Mouse (Mus musculus) testis, postnatal 10 days (tissue): Measurements from ENCODE around the gene Mical3.

Experiments used
- DNase-seq: peaks from one replicate; pipeline ENCODE4 v3.0.0; 2021; ENCODE audit warnings: low spot score

Gene Mical3

DNA sequence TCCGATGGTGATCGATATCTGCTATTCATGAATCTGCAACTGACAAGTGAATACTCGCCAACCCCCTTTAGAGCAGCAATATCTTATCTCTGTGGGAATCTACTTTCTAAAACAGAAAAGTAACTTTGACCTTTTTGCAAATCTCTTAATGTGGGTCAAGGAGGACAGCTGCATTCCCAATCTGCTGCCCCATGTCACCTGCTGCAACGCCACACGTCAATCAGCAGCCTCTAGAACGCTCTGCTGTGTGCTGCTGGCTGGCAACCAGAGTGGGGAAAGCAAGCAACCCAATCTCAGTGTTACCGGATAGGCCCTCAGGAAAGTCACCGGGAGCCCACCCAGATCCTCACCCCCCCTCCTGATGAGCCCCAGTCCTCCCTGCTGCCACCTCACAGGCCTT lies 79.4 kb downstream of the Mical3 start:
- DNase-seq: no peak

DNA sequence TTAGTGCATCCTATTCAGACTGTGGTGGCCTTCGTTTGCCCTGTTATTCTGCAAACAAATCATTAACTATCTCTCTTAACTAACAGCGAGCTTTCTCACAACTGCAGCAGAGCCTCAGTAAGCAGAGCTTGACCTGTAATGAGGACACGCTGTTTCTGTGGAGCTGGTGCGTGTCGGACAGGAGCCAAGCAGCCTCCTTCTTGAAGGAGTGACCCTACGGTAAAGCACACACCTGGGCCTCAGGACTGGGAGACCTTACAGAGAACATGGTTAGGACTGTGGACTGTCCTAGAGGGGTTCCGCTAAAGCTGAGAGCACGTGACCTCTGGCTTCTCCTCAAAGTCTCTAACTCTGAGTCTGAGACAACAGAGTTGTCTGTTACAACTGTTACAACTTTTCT lies 82.1 kb downstream of the Mical3 start:
- DNase-seq: peak; percentile 64

DNA sequence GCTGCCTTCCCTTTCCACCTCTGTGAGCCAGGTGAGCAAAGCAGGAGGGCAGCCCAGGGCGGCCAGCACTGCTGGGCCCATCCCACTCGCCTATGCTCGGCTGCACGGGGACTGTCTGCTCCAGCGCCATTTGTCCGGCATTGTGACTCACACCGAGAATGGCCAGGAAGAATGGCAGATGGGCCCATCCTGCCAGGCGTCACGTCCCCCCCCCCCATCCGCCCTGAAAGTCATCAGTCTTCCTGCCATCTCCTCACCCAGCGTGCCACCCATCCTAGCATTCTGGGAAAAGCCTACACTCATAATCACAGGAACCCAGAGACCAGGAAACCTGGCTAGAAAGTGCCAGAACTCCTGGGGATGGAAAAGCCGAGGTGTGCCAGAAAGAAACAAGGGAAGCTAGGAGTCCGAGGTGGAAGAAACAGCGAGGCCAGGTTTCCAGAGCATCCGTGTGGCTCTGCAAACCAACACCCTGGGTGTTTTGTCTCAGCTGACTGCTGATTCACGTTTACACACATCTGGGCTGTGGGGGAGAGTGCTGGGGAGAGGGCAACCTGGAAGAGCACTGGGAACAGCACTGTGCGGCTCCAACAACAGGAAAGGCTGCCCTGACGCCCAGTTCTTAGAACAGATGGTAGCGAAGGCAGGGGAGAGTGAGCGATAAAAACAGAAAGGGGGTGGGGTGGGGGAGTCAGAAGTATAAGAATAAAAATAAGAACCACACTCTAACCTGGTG lies 85.3 kb downstream of the Mical3 start:
- DNase-seq: no peak

DNA sequence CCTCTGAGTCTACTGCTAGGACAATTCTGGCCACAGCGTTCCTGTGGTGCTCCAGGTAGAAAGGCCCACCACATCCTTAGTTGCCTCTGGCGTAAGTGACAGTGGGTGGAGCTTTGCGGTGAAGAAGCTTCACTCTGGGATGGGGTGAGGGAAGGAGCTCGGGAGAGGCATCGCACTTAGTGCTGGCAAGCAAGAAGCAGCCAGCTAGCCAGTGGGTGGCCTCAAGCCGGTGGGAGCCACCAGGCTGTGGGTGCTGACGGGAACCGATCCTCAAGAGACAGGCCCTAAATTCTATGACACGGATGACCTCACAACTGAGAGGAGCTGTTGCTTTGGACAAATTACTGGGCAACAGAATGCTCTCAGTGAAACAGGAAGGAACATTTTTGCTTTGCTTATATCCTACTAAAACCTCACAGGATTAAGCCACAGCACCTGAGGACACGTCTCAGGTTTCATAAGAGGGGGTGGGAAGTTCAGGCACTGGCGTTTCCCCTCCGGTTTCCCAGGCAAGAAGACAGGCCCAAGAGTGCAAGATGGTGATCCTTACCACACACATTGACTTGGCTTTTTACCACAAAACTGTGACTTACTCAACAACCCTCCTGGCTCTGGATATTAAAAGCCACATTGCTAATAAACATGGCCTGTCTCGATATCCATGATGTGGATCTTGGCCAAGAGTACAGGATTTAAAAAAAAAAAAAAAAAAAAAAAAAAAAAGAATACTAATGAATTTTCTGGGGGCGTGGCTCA lies 87.2 kb downstream of the Mical3 start:
- DNase-seq: no peak

DNA sequence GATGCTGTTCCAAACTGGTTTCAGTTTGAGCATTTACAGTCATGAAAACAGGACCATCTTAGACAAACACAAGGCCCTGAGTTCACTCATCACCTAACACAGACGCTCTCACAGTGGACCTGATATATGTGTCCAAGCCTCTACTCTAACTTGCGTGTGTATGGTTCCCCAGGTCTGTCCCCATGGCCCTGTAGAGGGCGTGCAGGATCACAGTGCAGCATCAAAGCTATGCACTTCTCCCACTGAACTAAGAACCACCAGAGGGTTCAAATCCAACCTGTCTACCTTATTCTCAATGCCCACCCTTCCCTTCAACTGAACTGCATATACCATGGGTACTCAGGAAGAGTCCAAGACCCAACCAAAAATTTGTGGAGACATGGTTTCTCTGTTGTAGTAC lies 91.1 kb downstream of the Mical3 start:
- DNase-seq: no peak

DNA sequence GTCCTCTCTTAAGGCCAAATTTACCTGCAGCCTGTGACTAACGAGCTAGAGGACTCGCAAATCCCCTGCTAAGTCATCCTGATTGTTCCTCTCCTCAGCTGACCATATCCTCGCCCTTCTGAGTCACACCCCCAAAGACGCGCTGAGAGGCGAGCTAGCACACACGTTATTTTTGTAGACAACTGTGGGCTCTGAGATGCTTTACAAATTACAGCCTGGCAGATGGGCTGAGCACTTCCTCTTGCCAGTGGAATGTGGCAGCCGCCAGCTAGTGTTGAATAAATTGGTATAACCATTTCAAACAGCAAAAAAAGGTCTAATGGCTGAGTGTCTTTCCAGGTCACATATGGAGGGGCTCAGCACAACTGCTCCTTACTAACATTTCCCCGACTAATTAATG lies 91.5 kb downstream of the Mical3 start:
- DNase-seq: no peak

DNA sequence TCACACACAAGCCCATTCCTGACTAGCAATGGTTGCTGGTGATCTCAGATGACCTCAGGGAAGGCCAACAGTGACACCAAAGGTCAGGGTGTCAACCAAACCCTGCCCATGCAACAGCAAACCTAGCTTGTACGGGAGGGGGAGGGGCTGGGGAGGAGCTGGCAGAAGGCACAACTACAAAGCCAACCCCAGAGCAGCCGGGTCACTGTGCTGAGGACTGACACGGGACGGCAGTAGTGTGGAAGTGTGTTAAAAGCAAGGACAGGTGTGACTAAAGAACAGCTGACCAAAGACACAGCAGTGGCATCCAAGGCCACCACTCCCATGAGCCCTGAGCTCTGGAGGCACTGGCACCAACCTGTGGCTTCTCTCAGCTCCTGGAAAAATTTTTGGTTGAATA lies 93.7 kb downstream of the Mical3 start:
- no peak for DNase-seq

DNA sequence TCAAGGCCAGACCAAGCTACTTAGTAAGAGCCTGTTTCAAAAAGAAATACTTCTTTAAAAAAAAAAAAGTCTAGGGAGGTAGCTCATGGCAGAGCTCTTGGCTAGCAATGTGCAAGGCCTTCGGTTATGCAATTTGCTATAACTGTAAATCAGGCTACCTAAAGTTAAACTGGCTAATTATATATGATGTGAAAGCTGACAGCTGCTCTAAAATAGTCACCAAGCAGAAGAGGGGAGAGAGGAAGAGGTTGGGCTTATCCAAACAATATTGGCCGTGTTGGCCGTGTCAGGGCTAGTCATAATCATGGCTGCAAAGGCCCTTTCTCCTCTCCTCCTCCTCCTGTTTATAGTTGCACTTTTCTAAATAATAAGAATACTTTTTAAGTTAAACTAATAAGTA lies 94.9 kb downstream of the Mical3 start:
- DNase-seq: no peak

DNA sequence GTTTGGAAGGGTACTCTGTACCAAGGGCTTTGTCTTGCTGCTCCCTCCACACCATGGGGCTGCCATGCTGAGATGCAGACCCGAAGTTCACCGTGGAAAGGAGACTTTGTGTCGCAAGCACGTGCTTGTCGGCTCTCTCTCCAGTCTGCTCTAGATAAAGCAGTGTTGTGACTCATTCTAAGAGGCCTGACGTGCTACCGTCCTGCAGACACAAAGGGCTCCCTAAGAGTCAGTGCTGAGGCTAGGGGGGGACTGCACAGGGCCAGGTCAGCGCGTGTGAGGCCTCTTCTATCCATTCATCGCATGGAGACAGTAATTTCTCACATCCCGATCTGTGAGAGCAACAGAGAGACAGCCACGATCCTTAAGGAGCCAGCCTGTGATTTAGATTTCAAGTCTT lies 95.5 kb downstream of the Mical3 start:
- DNase-seq: no peak

DNA sequence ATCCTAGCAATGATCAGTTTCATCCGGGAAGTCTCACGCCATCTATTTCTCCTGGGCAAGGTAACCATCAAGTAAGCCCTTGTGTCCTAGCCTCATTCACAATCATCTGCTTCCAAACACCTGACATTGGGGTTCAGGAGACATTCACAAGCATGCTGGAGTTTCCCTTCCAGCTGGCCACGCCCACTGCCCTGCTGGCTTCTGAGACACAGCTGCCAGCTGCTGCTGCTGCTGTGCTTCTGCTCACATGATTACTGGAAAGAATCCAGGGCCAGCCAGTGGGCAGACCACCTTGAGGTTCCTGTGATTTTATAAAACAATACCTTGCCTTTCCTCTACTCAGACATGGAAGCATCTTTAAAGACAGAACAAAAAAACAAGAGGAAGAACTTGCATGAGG lies 97.5 kb downstream of the Mical3 start:
- no peak for DNase-seq

DNA sequence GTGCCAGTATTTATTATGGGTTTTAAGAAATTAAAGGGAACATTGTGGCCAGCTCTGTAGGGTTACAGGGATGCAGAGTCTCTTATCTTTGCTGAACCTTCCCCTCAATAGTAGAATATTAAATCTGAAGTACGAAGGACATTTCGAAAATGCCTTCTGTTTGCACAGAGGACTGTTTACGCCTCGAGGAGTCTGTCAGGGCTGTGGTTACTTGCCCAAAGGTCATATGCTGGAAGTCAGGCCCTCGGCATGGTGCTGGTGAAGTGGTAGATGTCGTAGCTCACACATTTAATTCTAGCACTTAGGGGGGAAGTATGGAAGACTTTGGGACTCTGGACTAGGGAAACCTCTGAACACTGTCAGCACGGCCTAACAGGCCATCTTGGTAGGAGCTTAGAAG lies 99.4 kb downstream of the Mical3 start:
- DNase-seq: no peak

DNA sequence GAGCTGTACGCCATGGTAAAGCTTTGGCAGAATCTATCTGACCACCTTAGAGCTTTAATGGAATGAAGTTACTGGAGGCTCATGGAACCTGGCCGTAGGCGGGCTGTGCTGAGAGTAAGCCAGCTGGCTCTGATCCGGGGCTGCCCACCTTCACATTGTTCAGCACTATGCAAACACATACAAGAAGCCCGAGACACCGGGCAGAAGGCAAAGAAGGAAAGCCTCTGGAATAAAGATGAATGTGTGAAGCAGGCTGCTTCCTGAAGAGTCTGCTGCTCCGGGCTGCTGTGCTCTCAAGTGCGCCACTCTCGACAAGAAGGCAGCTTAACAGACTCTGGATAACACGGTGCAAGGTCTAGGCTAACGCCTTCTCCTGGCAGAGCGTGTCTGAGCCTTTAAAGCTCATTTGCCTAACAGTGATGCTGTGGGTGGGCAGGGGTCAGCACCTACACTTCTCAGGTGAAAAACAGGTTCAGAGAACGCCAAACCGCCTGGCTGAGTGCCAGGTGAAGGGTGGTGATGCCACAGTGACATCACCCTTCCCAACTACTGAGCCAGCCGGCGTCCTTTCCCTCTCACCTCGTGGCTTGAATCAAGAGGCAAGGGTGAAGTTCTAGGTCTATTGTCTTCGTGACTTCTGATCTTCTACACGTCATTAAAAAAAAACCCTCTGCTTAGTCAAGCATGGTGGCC lies 100.8 kb downstream of the Mical3 start:
- DNase-seq: no peak

DNA sequence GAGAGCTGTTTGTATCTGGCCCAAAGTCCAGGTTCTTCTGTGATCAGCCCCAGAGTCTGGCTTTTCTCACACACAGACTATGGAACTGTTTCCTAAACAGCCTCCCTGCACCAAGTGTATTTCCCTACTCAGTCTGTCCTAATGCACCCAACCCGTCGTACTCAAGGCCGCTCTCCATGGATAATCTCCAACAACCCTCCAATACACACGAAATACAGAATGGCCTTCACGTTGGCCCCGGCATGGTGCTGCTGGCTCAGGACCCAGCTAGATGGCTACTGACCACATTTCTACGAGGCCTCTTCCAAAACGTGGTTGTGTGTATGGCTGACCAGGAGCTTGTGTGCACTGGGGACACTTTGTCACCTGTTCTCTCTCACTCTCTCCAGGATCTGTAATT lies 102.3 kb downstream of the Mical3 start:
- DNase-seq: no peak

DNA sequence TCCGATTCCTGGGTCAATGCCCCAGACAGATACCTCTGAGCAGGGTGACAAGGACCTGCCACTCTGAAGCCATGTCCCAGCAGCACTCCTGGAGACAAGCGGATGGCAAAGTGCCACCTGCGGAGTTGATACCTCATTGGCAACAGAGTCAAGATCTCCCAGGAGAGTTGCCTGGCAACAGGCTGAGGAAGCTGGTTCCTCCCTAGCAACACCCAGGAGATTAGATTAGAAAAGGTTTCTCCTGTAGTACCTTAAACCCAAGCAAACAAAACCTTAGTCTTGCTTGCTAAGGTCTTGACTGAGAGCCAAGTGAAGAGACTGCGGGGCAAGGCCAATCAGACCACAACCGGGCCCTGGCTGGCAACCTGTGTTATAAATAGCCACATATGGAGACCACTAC lies 103.5 kb downstream of the Mical3 start:
- peak; percentile 74 for DNase-seq

DNA sequence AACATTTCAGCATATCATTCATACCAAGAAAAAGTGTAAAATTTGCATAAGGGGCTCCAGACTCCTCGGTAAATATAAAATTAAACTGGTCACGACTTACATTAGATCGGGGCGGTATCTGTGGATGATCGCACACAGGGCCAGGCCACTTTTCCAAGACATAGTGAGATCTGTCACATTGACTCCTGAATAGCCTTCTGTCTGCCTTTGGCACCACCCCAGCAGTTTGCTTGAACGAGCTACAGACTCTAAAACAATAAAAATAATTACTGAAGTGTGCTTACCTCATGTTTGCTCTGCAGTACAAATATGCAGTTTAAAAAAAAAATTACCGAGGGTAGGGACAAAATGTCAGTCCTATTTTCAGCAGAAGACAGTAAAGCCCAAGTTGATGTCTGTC lies 103.9 kb downstream of the Mical3 start:
- no peak for DNase-seq

DNA sequence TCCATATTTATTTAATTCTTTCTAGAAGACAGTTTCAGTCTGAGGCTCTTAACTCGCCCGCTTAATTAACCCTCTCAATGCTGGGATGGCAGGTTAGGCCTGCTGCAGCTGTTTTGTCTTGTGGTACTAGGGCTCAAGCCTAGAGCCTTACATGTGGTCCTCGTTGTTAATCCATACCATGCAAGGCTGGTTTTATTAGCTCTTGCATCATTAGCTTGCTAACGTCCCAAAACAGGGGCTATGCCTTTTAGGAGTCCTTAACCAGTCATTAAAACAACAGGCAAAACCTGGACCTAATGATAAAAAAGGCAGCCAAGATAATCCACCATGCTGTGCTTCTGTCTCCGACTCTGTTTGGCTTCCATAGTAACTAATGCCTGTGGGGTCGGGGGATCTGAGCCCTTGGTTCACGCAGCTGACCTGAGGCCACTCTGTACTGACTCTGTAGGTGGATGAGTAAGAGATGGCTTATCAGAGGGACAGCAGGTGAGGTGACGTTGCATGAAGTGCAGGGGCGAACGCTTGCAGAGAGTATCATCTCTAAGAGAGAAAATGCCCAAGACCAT lies 104.7 kb downstream of the Mical3 start:
- no peak for DNase-seq

DNA sequence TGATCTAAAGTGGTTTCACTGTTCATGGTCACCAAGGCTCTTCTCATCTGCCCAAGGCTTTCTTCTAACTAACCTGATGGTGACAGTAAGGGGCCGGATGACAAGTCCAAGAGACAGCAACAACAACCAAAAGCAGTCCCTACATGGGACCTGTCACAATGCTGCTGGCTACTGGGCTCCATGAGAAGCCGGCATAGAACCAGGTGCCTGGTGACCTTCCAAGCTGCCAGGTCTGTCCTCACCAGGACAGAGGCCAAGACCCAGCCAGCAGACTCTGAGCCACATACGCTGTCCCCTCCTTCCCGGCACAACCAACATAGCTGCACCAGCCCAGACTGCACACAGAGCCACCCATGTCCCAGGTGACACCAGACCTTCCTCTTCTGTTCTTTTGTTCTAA lies 112.7 kb downstream of the Mical3 start:
- DNase-seq: no peak

DNA sequence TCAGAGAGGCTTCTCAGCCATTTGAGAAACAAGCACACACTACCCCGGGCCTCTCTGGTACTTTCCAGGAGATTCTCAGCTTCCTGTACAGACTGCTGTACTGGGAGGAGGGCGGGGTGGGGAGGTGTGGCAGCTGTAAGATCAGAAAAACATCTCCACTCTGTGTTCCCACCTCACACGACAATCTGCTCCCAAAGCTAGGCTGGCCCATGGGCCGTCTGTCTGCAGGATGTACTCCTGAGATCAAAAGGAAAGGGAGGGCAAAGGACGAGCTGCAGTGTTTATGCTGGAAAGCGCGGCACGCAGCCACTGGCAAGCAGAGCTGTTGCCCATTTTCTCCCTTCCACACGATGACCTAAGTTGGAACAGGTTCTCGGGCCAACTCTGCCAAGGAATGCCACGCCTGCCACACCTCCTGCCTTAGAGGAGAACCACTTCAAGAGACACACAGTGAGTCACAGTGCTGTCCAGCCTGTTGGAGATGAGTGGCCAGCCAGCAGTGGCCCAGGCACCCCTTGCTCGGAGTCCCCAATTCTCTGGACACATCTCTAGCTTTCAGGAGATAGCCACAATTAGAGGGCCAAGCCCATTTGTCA lies 113.3 kb downstream of the Mical3 start:
- no peak for DNase-seq

DNA sequence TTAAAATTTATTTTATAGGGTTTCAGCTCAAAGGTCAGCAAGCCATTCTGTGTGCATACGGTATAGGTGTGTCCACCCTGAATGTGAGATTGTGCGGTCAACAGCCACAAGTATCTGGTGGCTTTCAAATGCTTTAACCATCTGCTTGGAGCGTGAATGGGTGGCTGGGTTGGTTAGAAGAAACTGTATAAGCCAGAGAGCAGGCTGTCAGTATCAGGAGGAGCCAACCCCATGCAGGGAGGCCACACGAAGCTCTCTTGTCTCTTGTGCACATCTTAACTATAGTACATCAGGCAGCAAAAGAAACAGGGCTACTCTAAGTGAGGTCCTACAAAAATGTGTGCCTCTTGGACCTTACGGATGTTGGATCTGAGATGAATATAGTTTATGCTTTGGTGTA lies 114.7 kb downstream of the Mical3 start:
- no peak for DNase-seq

DNA sequence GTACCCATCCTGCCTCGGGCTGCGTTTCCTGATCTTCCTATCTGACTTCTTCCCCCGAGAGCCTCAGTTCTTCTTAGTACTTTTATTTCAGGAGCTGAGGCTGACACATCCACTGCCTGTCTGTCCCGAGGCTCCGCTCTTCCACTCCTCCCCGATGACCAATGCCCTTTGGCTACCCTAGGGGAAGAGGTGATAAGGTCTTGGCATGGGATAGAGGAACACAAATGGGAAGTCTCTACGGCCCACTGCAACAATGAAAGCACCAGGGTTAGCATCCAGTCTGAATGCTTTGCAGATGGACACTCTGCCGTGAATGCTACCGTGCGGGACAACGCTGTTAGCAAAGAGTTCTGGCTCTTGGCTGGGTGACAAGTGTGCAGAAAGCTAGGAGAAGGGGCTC lies 116.5 kb downstream of the Mical3 start:
- peak; percentile 56 for DNase-seq

DNA sequence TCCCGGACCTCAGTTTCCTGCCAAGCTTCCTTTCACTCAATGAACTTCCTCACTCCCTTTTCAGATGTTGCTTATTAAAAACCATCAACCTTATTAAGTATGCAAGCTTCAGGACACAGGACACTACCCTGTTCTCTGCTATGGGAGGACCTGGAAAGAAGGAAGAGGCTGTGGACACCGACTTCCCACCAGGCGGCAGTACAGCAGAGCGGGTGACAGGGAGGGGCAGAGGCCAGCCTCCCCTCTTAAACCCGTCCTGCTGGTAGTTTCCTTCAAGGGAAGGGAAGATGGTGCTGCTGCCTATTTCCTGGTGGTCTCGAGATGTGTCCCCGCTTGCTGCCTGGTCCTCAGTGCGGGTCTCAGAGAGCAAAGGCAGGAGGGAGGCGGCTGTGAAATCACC lies 117.0 kb downstream of the Mical3 start:
- peak; percentile 81 for DNase-seq

DNA sequence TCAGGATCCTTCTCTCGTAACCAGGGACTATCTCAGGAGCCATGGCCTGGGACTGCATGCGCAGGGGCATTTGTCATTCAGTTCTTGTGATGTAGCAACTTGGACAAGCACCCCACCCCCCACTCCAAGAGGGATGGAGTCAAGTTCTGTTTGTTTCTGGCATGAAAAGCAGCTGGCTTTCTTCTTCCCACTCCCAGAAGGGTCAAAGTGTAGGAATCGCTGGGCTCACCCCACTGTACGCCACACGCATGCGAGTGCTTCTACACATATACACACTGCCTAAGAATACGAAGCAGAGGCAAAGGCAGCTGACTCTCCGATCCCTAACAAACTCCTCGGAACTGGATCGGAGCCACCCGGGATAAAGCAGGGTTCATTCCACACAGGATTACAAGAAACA lies 119.1 kb downstream of the Mical3 start:
- no peak for DNase-seq

DNA sequence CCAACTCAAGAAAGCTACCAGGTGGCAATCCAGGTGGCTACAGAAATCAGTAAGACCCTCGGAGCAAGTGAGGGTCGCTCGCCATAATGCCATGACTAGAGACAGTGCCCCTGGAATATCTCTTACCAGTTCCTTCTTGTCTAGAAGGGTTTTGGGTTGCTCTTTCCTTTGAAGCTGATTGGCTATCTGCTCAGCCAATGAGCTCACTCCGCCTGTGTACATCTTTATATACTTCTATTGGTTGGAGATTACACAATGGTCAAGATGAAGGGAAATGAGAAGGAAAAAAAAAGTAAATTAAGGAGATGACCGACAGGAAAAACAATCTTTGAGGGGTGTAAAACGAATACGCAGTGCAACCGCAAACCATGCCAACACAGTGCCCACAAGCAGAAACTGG lies 121.1 kb downstream of the Mical3 start:
- no peak for DNase-seq
